Mouse (Mus musculus) intestine, embryonic 14.5 days (tissue): ENCODE measurements at regions not wholly inside any gene's neighbourhood (a gene's known extent, or its start where the extent isn't known, plus 50 kb on each side); places are given as distances from the start of the nearest gene placed in this dataset.

Source experiments
- ATAC-seq: fragments of 200-750 bp; cut with Nextera tagmentation; replicated peaks from 2 replicates; pipeline ENCODE4 v1.8.0; 2017; ENCODE audit warnings: low read depth, moderate number of reproducible peaks, moderate TSS enrichment, moderate library complexity; ENCODE audit not compliant: low FRiP score, low TSS enrichment
- DNase-seq: peaks from one replicate; pipeline ENCODE4 v3.0.0-alpha.2; 2018; ENCODE audit warnings: low spot score
- H3K27ac ChIP-seq: fragments of 300-500 bp; sonication (generic); 2 replicates; pipeline ENCODE4 v1.5.1; 2014; ENCODE audit warnings: low read depth, mild to moderate bottlenecking, control low read depth
- H3K27me3 ChIP-seq: fragments of 300-500 bp; sonication (generic); replicated peaks from 2 replicates; pipeline ENCODE4 v1.6.1; 2014; ENCODE audit warnings: low read length, control low read depth; ENCODE audit not compliant: control insufficient read depth, insufficient read depth
- H3K36me3 ChIP-seq: fragments of 300-500 bp; sonication (generic); 2 replicates; pipeline ENCODE4 v1.6.1; 2014; ENCODE audit warnings: low read length, control low read depth; ENCODE audit not compliant: control insufficient read depth, insufficient read depth
- H3K4me1 ChIP-seq: fragments of 300-500 bp; sonication (generic); replicated peaks from 2 replicates; pipeline ENCODE4 v1.6.1; 2014; ENCODE audit warnings: low read length, control low read depth, mixed read lengths; ENCODE audit not compliant: control insufficient read depth, insufficient read depth
- H3K4me2 ChIP-seq: fragments of 300-500 bp; sonication (generic); 2 replicates; pipeline ENCODE4 v1.6.1; 2014; ENCODE audit warnings: low read length
- H3K4me3 ChIP-seq: fragments of 300-500 bp; sonication (generic); 2 replicates; pipeline ENCODE4 v1.5.1; 2014; ENCODE audit warnings: low read depth, low read length, control low read depth, mixed read lengths
- H3K9ac ChIP-seq: fragments of 300-500 bp; sonication (generic); 2 replicates; pipeline ENCODE4 v1.6.1; 2014; ENCODE audit warnings: mild to moderate bottlenecking, low read length
- H3K9me3 ChIP-seq: fragments of 300-500 bp; sonication (generic); 2 replicates; pipeline ENCODE4 v1.6.1; 2016; ENCODE audit warnings: low read length, control low read depth; ENCODE audit not compliant: control insufficient read depth
- WGBS: fragments of 180-500 bp; shearing (Covaris S2); extraction: QIAGEN DNeasy Blood & Tissue Kit; methylation state at CpG from one replicate; pipeline ENCODE4 v1.1.7; 2014; 5-methylcytosine and 5-hydroxymethylcytosine counted together

GRCm38 (mm10) chr8:10788496-10789200 lies 219.6 kb downstream of the Irs2 start:
- H3K4me1 ChIP-seq = no peaks in the 10 kb centered on the region; the same call in 1 of the 2 replicates
- DNase-seq = no peak
- no peak for ATAC-seq
- H3K27me3 ChIP-seq = no peaks in the 10 kb centered on the region
- H3K27ac ChIP-seq = no peak overlapping the region
- 74% methylated on average over 8 of the region's 8 CpGs for WGBS
- H3K4me2 ChIP-seq = no peak overlapping the region
- no peak overlapping the region for H3K4me3 ChIP-seq
- H3K36me3 ChIP-seq = no peaks in the 10 kb centered on the region
- H3K9ac ChIP-seq = no peak overlapping the region
- H3K9me3 ChIP-seq = no peaks in the 10 kb centered on the region

GRCm38 (mm10) chr8:10785801-10786200 lies 222.5 kb downstream of the Irs2 start:
- Histone ChIP-seq H3K36me3 (no peaks in the 10 kb centered on the region), H3K4me1 (no peaks in the 10 kb centered on the region; the same call in 1 of the 2 replicates), H3K4me2 (no peak overlapping the region), H3K27ac (no peak overlapping the region), H3K9ac (no peak overlapping the region), H3K9me3 (no peaks in the 10 kb centered on the region), H3K27me3 (no peaks in the 10 kb centered on the region), H3K4me3 (no peak overlapping the region)
- WGBS = 52% methylated on average over 4 of the region's 4 CpGs
- no peak for ATAC-seq
- DNase-seq = no peak

- WGBS = 95% methylated on average over 4 of the region's 4 CpGs
- H3K27ac ChIP-seq = no peak overlapping the region
These were observed 222.9 kb downstream of the Irs2 start for GRCm38 (mm10) chr8:10785311-10785710.

GRCm38 (mm10) chr8:10784481-10784880 lies 223.8 kb downstream of the Irs2 start:
- WGBS = 59% methylated on average over 1 of the region's 1 CpGs
- DNase-seq (no peak), ATAC-seq (no peak)

More at GRCm38 (mm10) chr8:10785311-10785710, 222.9 kb downstream of the Irs2 start:
- DNase-seq = no peak
- Histone ChIP-seq H3K4me1 (no peaks in the 10 kb centered on the region; the same call in 1 of the 2 replicates), H3K9me3 (no peaks in the 10 kb centered on the region), H3K9ac (no peak overlapping the region), H3K36me3 (no peaks in the 10 kb centered on the region), H3K4me3 (no peak overlapping the region), H3K4me2 (no peak overlapping the region), H3K27me3 (no peaks in the 10 kb centered on the region)
- ATAC-seq = no peak

GRCm38 (mm10) chr8:10781860-10782259 lies 226.4 kb downstream of the Irs2 start:
- 90% methylated on average over 6 of the region's 6 CpGs for WGBS
- Histone ChIP-seq H3K27me3 (no peaks in the 10 kb centered on the region), H3K4me2 (no peak overlapping the region), H3K9ac (no peak overlapping the region), H3K36me3 (no peaks in the 10 kb centered on the region), H3K4me3 (no peak overlapping the region), H3K27ac (no peak overlapping the region), H3K4me1 (no peaks in the 10 kb centered on the region; the same call in 1 of the 2 replicates), H3K9me3 (no peaks in the 10 kb centered on the region)
- DNase-seq = no peak
- no peak for ATAC-seq

More at GRCm38 (mm10) chr8:10784481-10784880, 223.8 kb downstream of the Irs2 start:
- Histone ChIP-seq H3K4me1 (no peaks in the 10 kb centered on the region; the same call in 1 of the 2 replicates), H3K27me3 (no peaks in the 10 kb centered on the region), H3K27ac (no peak overlapping the region), H3K4me2 (no peak overlapping the region), H3K9ac (no peak overlapping the region), H3K36me3 (no peaks in the 10 kb centered on the region), H3K4me3 (no peak overlapping the region), H3K9me3 (no peaks in the 10 kb centered on the region)

DNA sequence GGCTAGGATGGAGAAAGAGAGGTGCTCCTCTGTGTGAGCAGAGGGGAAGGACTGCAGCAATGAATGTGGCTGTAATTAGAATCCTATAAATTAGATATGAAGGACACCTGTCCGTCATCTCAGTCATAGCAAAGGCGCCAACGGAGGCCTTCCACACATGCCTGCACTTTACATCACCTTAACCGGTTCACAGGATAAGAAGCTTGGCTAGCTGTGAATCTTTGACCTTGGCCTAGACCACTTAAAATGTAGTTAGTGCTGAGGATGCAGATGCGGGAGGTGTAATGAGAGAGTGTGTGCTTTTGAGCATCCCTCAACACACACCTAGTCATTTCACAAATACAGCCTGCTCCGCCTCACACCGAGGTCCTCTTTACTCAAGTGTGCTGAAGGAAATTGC lies 228.6 kb downstream of the Irs2 start:
- no peak overlapping the region for H3K4me3 ChIP-seq
- WGBS = 90% methylated on average over 7 of the region's 7 CpGs
- H3K4me2 ChIP-seq = no peak overlapping the region
- no peak overlapping the region for H3K9ac ChIP-seq
- H3K36me3 ChIP-seq = no peaks in the 10 kb centered on the region
- ATAC-seq = no peak
- H3K27me3 ChIP-seq = no peaks in the 10 kb centered on the region
- no peaks in the 10 kb centered on the region for H3K4me1 ChIP-seq
- no peak overlapping the region for H3K27ac ChIP-seq
- no peak for DNase-seq
- H3K9me3 ChIP-seq = no peaks in the 10 kb centered on the region

GRCm38 (mm10) chr8:10775202-10776010 lies 232.9 kb downstream of the Irs2 start:
- no peak for ATAC-seq
- WGBS = 60% methylated on average over 8 of the region's 8 CpGs

DNA sequence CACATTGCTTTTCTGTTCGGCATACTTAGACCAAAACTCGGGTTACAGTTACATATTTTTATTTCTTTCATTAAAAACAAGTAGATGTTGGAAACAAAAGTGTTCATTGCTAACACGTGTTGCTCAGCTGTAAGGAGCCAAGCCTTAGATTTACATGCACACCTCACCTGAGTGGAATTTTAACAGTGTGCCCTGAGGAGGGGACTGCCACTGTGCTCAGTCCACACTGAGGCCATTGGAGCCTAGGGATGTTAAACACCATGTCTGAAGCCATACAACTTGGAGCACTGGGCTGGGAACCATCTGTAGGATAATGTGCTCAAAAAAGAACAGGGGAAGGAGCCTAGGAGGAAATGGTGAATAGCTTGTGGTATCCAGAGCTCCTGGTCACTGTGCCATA lies 233.5 kb downstream of the Irs2 start:
- H3K4me1 ChIP-seq = no peaks in the 10 kb centered on the region
- H3K36me3 ChIP-seq = no peaks in the 10 kb centered on the region
- no peaks in the 10 kb centered on the region for H3K27me3 ChIP-seq
- ATAC-seq = no peak
- H3K27ac ChIP-seq = no peak overlapping the region
- H3K9ac ChIP-seq = no peak overlapping the region
- H3K4me3 ChIP-seq = no peak overlapping the region
- DNase-seq = no peak
- H3K4me2 ChIP-seq = no peak overlapping the region
- H3K9me3 ChIP-seq = no peaks in the 10 kb centered on the region
- 88% methylated on average over 3 of the region's 3 CpGs for WGBS

More at GRCm38 (mm10) chr8:10775202-10776010, 232.9 kb downstream of the Irs2 start:
- H3K4me1 ChIP-seq = no peaks in the 10 kb centered on the region
- no peak for DNase-seq
- H3K4me3 ChIP-seq = no peak overlapping the region
- no peak overlapping the region for H3K27ac ChIP-seq
- no peaks in the 10 kb centered on the region for H3K27me3 ChIP-seq
- H3K36me3 ChIP-seq = no peaks in the 10 kb centered on the region
- no peaks in the 10 kb centered on the region for H3K9me3 ChIP-seq
- H3K9ac ChIP-seq = no peak overlapping the region
- no peak overlapping the region for H3K4me2 ChIP-seq
